ENCODE assay signal across 26 mouse cellular contexts in the genomic region with DNA sequence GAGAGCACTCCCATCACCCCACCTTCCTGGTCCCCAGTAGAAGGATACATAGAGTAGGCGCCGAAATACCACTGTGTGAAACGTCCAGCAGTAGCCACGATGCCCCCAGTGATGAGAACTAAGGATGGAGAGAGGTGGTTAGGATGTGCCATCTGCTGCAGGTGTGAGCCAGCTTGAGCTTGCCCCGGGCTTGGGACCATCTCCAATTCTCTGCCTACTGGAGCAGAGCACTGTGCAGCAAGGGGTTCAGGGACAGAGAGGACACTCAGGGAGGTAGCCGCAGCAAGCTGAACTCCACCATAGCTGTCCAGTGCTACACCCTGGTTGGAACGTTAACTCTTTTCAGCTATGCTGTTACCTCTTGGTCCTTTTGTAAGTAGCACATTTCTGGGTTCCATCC. TPM values are rescaled to one million over a fixed set of nuclear protein-coding genes. Genes with fewer than 3 reads are reported as not detected.
"Had no signal": no experiment of that assay in that cellular context is flagged by ENCODE, and none has a peak within 500 bp of the region (broad histone marks: within the 10 kb centered on the region; RNA-seq: fewer than 3 reads in every experiment).

No protein-coding gene starts in this region.

- ATAC-seq: inflammation-experienced regulatory T-cells, adult 6 months; intestine, embryonic 16.5 days; midbrain, embryonic 15.5 days had no signal

- H3K9ac ChIP-seq: liver, embryonic 14.5 days; lung, embryonic 15.5 days; midbrain, embryonic 12.5 days; midbrain, embryonic 15.5 days; neural tube, embryonic 15.5 days had no signal

- H3K27me3 ChIP-seq: lung, embryonic 15.5 days; midbrain, embryonic 15.5 days; neural tube, embryonic 15.5 days had no signal

- H3K9me3 ChIP-seq: lung, embryonic 15.5 days; midbrain, embryonic 12.5 days; midbrain, embryonic 15.5 days; neural tube, embryonic 15.5 days had no signal

- H3K4me3 ChIP-seq: lung, embryonic 15.5 days; midbrain, embryonic 12.5 days; midbrain, embryonic 15.5 days; myocyte; neural tube, embryonic 15.5 days had no signal

- H3K36me3 ChIP-seq: lung, embryonic 15.5 days; midbrain, embryonic 12.5 days; midbrain, embryonic 15.5 days; neural tube, embryonic 15.5 days had no signal

- DNase-seq: kidney, adult 18-20 months; kidney, adult 9 months; kidney, postnatal 14 days; kidney, postnatal 4 days; lung, adult 18-20 months; lung, postnatal 10 days; lung, postnatal 36 days; right cerebral cortex, adult 18-20 months; right cerebral cortex, postnatal 14 days; right cerebral cortex, postnatal 4 days; thymus, adult 2 months; thymus, postnatal 14 days; thymus, postnatal 4 days had no signal

- H3K4me2 ChIP-seq: lung, embryonic 15.5 days; midbrain, embryonic 12.5 days; midbrain, embryonic 15.5 days; neural tube, embryonic 15.5 days had no signal

- H3K27ac ChIP-seq: liver, embryonic 14.5 days; lung, embryonic 15.5 days; midbrain, embryonic 12.5 days; midbrain, embryonic 15.5 days; neural tube, embryonic 15.5 days had no signal

RNA-seq across cellular contexts. Expression of a gene that starts 5.1 kb away (rescaled TPM):
- polyA plus RNA-seq: myocyte had no signal

RNA-seq across cellular contexts. Expression of a gene that starts 5.8 kb away (rescaled TPM):
- polyA plus RNA-seq: intestine, embryonic 16.5 days; kidney, embryonic 16.5 days; limb, embryonic 11.5 days; liver, adult 2 months; liver, embryonic 14.5 days; lung, embryonic 15.5 days; midbrain, embryonic 12.5 days; midbrain, embryonic 15.5 days; myocyte; neural tube, embryonic 15.5 days; stomach, embryonic 16.5 days had no signal

RNA-seq across cellular contexts. Expression of a gene that starts 32.9 kb away (rescaled TPM):
- polyA plus RNA-seq: limb, embryonic 11.5 days; midbrain, embryonic 12.5 days; midbrain, embryonic 15.5 days; neural tube, embryonic 11.5 days had no signal
